Mouse (Mus musculus): ENCODE data around the gene Ptprd.
"Not testable (repeated sequence)": the region's sequence is repeated elsewhere in the genome, so short reads cannot be mapped to it uniquely, and the experiment has no call there.

Ptprd gene

DNA sequence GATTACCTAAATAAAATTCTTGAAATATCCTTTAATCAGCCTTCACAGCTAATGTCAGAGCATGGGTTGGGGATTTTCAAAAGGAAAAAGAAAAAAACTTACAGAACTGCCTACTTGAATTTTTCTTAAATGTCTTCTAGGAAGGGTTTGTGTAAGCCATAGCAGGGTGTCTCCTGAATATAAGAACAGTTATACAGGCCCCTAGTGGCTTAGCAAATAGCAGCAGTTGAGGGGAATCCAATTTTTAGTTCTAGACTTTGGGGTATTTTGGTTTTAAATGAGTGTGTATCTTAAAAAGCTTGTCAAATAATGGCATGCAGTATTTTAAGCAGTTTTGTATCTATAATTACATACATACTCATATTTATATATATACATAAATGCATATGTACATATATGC, 1764.4 kb downstream of the Ptprd start:
- TF ChIP-seq POU5F1 (IDR thresholded peaks at IDR 0.05; ENCODE audit: borderline replicate concordance, low read length) (no peak), CTCF (conservative IDR thresholded peaks at IDR 0.05; ENCODE audit: low read length) (no peak), NANOG (IDR thresholded peaks at IDR 0.05; ENCODE audit: borderline replicate concordance, low read length) (no peak)
- no peaks in the 10 kb centered on the region for H3K9me3 ChIP-seq (ENCODE audit: low read length)
- peaks cover 13% of the 10 kb centered on the region for H3K4me1 ChIP-seq (replicated peaks; ENCODE audit: low read depth, low read length)
- H3K36me3 ChIP-seq (ENCODE audit: insufficient read depth, low read length), result no peaks in the 10 kb centered on the region
- peaks cover 34% of the 10 kb centered on the region for H3K27me3 ChIP-seq (ENCODE audit: insufficient read depth, low read length)
- H3K4me3 ChIP-seq (replicated peaks; ENCODE audit: low read length), result no peak overlapping the region

DNA sequence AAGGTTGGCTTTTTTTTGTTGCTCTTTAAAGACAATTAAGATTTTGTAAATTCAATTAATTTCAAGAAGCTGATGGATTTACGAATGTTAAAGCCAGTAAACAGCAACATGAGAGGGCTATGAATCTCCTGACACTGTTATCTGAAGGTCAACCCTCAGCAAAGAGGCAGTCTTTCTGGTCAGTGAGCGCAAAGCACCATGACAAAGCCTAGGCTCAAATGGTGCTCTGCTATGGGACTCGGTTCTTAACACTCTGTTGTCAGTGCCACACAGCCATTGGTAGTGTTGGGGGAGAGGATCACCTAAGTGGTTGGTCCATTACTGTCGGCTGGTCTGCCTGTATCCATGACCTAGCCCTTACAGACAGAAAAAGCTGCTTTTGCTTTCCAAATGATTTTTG, 1767.0 kb downstream of the Ptprd start:
- no peak for TF ChIP-seq POU5F1 (IDR thresholded peaks at IDR 0.05; ENCODE audit: borderline replicate concordance, low read length)
- TF ChIP-seq NANOG (IDR thresholded peaks at IDR 0.05; ENCODE audit: borderline replicate concordance, low read length), result no peak
- no peak for TF ChIP-seq CTCF (conservative IDR thresholded peaks at IDR 0.05; ENCODE audit: low read length)
- peaks cover 5% of the 10 kb centered on the region; the same call in 1 of the 2 replicates for H3K4me1 ChIP-seq (replicated peaks; ENCODE audit: low read depth, low read length)
- no peaks in the 10 kb centered on the region for H3K36me3 ChIP-seq (ENCODE audit: insufficient read depth, low read length)
- no peaks in the 10 kb centered on the region for H3K9me3 ChIP-seq (ENCODE audit: low read length)
- peaks cover 13% of the 10 kb centered on the region for H3K27me3 ChIP-seq (ENCODE audit: insufficient read depth, low read length)
- H3K4me3 ChIP-seq (replicated peaks; ENCODE audit: low read length), result no peak overlapping the region

DNA sequence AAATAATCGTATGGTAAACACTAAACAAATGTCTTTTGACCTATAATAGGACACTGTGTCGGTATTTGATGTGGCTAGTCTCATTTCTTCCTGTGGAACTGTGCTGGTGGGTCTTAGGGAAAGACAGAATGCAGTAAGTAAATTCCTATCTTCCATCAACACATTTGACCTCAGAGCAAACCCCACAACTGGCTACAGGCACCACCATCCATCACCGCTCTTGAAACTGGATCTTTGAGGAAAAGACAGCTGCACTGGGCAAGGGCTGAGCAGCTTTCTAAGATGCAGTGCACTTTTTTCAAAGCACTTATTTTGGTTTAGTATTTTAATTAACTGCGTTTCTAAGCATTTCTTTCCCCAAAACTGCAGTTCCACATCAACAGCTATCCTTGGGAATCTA, 1768.2 kb downstream of the Ptprd start:
- Histone ChIP-seq H3K9me3 (ENCODE audit: low read length) (no peaks in the 10 kb centered on the region), H3K36me3 (ENCODE audit: insufficient read depth, low read length) (no peaks in the 10 kb centered on the region), H3K4me1 (replicated peaks; ENCODE audit: low read depth, low read length) (peaks cover 1% of the 10 kb centered on the region; the same call in 1 of the 2 replicates), H3K4me3 (replicated peaks; ENCODE audit: low read length) (no peak overlapping the region), H3K27me3 (ENCODE audit: insufficient read depth, low read length) (peaks cover 6% of the 10 kb centered on the region)
- TF ChIP-seq POU5F1 (IDR thresholded peaks at IDR 0.05; ENCODE audit: borderline replicate concordance, low read length), result no peak
- no peak for TF ChIP-seq CTCF (conservative IDR thresholded peaks at IDR 0.05; ENCODE audit: low read length)
- no peak for TF ChIP-seq NANOG (IDR thresholded peaks at IDR 0.05; ENCODE audit: borderline replicate concordance, low read length)

DNA sequence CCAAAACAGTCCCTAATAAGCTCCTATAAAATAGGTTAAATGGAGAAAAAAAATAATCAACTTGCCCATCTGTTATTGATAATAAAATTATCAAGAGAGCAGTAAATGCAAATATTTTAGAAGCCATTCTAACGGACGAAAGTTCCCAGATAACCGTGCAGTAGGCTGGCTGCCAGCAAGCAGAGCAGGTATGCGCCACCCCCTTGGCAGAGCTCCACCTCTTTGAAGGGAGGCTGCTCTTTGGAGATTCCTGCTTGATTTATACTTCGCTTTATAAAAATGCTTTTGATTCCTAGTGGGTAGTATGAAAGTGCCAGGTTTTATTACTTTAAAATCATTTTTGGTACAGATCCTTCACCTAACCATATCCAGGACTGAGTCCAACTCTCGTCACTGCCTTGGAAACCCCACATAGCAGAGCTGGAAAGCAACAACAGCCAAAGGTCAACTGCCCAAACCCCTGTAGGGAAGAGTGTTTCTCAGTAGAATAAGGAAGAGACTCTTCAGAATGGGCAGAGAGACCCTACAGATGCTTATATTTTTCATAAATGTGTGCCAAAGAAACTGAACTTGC, 1770.9 kb downstream of the Ptprd start:
- Histone ChIP-seq H3K9me3 (ENCODE audit: low read length) (no peaks in the 10 kb centered on the region), H3K27me3 (ENCODE audit: insufficient read depth, low read length) (no peaks in the 10 kb centered on the region), H3K4me3 (replicated peaks; ENCODE audit: low read length) (no peak overlapping the region), H3K4me1 (replicated peaks; ENCODE audit: low read depth, low read length) (no peaks in the 10 kb centered on the region), H3K36me3 (ENCODE audit: insufficient read depth, low read length) (no peaks in the 10 kb centered on the region)
- TF ChIP-seq CTCF (conservative IDR thresholded peaks at IDR 0.05; ENCODE audit: low read length), result no peak
- no peak for TF ChIP-seq POU5F1 (IDR thresholded peaks at IDR 0.05; ENCODE audit: borderline replicate concordance, low read length)
- no peak for TF ChIP-seq NANOG (IDR thresholded peaks at IDR 0.05; ENCODE audit: borderline replicate concordance, low read length)

DNA sequence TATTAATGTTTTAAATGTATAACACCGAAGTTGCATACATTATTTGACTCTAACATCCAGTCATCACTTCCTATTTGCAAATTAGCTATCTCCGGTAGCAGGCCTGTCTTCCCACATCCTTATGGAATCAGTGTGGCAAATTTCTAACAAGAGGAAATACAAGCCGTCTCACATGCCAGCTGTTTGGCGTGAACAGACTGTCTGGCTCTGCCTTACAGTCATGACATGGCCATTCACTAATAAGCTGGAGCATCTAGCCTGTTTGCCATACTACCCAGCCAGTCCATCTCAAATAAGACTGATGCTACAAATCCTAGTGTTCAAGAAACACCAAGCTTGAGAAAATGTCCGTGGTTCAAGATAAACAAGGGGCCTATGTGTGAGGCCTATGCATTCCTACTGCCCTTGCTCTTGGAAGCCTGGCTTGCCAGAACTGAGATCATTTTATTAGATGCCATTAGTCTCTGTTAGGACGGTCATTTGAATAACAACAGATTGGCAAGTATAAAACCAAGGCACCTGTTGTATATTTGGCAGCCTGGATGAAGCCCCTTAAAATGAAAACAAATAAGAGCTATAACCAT, 1773.2 kb downstream of the Ptprd start:
- no peaks in the 10 kb centered on the region for H3K27me3 ChIP-seq (ENCODE audit: insufficient read depth, low read length)
- no peaks in the 10 kb centered on the region for H3K9me3 ChIP-seq (ENCODE audit: low read length)
- TF ChIP-seq NANOG (IDR thresholded peaks at IDR 0.05; ENCODE audit: borderline replicate concordance, low read length), result no peak
- TF ChIP-seq CTCF (conservative IDR thresholded peaks at IDR 0.05; ENCODE audit: low read length), result no peak
- H3K4me3 ChIP-seq (replicated peaks; ENCODE audit: low read length), result no peak overlapping the region
- H3K36me3 ChIP-seq (ENCODE audit: insufficient read depth, low read length), result no peaks in the 10 kb centered on the region
- no peaks in the 10 kb centered on the region for H3K4me1 ChIP-seq (replicated peaks; ENCODE audit: low read depth, low read length)

DNA sequence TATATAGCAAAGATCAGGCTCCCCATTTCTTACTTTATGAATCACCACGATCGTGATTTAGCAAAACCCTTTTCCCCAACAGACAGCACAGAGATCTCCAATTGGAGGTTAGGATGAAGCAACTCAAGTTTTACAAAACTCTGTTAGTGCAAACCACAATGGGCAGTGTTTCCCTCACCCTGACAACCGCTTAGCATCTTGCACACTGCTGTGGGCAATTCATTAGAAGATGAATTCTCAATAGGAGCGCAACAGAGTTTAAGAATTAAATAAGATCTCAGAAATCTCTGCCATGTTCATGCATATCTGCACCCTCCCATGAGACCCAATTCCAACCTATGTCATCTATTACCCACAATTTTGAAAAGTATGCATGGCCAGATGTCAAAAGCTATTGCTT, 1773.7 kb downstream of the Ptprd start:
- TF ChIP-seq NANOG (IDR thresholded peaks at IDR 0.05; ENCODE audit: borderline replicate concordance, low read length), result no peak
- no peak for TF ChIP-seq POU5F1 (IDR thresholded peaks at IDR 0.05; ENCODE audit: borderline replicate concordance, low read length)
- TF ChIP-seq CTCF (conservative IDR thresholded peaks at IDR 0.05; ENCODE audit: low read length), result no peak
- Histone ChIP-seq H3K9me3 (ENCODE audit: low read length) (no peaks in the 10 kb centered on the region), H3K27me3 (ENCODE audit: insufficient read depth, low read length) (no peaks in the 10 kb centered on the region), H3K4me1 (replicated peaks; ENCODE audit: low read depth, low read length) (no peaks in the 10 kb centered on the region), H3K4me3 (replicated peaks; ENCODE audit: low read length) (no peak overlapping the region), H3K36me3 (ENCODE audit: insufficient read depth, low read length) (no peaks in the 10 kb centered on the region)

DNA sequence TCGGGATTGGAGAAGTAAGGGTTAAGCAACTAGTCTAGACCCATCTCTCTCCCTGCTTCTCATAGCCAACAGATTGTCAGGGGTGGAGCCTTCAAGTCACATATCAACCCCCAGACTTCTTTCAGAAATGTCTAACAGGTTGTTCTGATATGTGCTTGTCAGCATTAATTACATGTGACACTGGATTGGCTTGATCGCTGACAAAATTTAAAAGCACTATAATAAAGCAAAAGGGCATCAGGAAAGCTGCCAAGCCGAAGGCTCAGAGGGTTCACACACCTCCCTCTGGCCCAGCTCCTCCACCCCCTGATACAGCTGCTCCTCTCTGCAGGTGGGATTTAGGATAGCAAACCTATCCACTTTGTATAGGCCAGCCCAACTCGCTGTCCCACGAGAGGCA, 1775.8 kb downstream of the Ptprd start:
- Histone ChIP-seq H3K36me3 (ENCODE audit: insufficient read depth, low read length) (no peaks in the 10 kb centered on the region), H3K4me1 (replicated peaks; ENCODE audit: low read depth, low read length) (no peaks in the 10 kb centered on the region), H3K27me3 (ENCODE audit: insufficient read depth, low read length) (no peaks in the 10 kb centered on the region), H3K9me3 (ENCODE audit: low read length) (no peaks in the 10 kb centered on the region), H3K4me3 (replicated peaks; ENCODE audit: low read length) (no peak overlapping the region)
- TF ChIP-seq CTCF (conservative IDR thresholded peaks at IDR 0.05; ENCODE audit: low read length) (no peak), POU5F1 (IDR thresholded peaks at IDR 0.05; ENCODE audit: borderline replicate concordance, low read length) (no peak), NANOG (IDR thresholded peaks at IDR 0.05; ENCODE audit: borderline replicate concordance, low read length) (no peak)

DNA sequence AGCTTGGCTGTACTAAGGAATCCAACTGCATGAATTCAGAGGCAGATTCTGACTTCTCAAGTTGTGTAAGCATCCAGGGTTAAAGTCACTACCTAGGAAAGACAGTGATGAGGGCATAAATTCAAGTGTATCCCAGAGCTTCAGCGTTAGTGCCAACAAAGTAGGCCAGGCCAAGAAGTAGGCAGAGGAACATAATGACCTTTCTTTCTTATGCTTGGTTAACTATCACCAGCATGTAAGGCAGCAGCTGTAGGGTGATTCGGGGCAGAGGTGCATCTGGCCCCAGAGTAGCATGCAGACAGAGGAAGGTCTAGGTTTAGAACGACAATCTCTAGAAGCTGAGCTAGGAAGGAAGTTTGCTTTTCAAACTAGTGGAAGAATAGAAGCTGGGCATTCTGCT, 1782.0 kb downstream of the Ptprd start:
- Histone ChIP-seq H3K27me3 (ENCODE audit: insufficient read depth, low read length) (no peaks in the 10 kb centered on the region), H3K4me3 (replicated peaks; ENCODE audit: low read length) (no peak overlapping the region), H3K4me1 (replicated peaks; ENCODE audit: low read depth, low read length) (no peaks in the 10 kb centered on the region), H3K36me3 (ENCODE audit: insufficient read depth, low read length) (no peaks in the 10 kb centered on the region), H3K9me3 (ENCODE audit: low read length) (no peaks in the 10 kb centered on the region)
- TF ChIP-seq NANOG (IDR thresholded peaks at IDR 0.05; ENCODE audit: borderline replicate concordance, low read length) (no peak), POU5F1 (IDR thresholded peaks at IDR 0.05; ENCODE audit: borderline replicate concordance, low read length) (no peak), CTCF (conservative IDR thresholded peaks at IDR 0.05; ENCODE audit: low read length) (no peak)

DNA sequence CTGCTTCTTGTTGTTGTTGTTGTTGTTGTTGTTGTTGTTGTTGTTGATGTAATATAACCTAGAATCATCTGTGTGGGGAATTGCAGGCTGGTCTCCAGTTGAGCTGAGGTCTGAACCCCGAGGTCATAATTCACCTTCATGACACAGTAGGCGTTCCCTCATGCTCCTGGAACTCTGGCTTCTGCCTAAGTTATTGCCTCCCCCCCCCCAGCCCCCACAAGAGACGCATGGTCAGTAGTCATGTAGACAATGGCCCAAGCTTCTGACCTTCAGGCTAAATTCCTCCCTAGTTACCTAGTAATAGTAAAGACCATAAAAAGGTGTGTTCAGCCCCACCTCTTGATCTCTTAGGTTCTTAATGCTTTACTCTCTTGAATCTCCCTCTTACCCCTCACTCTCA, 1784.7 kb downstream of the Ptprd start:
- H3K9me3 ChIP-seq (ENCODE audit: low read length); H3K27me3 ChIP-seq (ENCODE audit: insufficient read depth, low read length); H3K4me3 ChIP-seq (replicated peaks; ENCODE audit: low read length); H3K36me3 ChIP-seq (ENCODE audit: insufficient read depth, low read length); H3K4me1 ChIP-seq (replicated peaks; ENCODE audit: low read depth, low read length): not testable (repeated sequence)
